Mouse (Mus musculus): ENCODE measurements at regions not wholly inside any gene's neighbourhood (a gene's known extent, or its start where the extent isn't known, plus 50 kb on each side); places are given as distances from the start of the nearest gene placed in this dataset.

DNA sequence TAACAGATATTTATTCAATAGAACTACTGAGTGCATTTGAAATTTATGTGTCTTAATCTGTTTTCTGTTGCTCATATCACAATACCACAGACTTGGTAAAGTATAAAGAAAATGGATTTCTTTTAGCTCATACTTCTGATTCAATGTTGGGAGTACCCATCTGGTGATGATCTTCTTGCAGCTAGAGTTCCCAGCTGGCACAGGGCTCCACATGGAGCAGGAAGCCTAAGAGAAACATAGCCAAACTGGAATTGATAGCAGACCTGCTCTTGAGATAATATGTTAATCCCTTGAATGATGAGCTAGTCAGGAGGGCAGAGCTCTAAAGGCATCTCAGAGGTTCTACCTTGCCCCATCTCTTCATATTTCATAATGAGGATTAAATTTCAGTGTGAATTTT is 97.9 kb upstream of the Mpdz start:
- no peak for TF ChIP-seq CTCF (IDR thresholded peaks at IDR 0.05)
- no peak for TF ChIP-seq POLR2A (IDR thresholded peaks at IDR 0.05; ENCODE audit: insufficient read depth, low read depth, low read length)
